16 mouse cellular contexts compared by ENCODE assay signal in genomic region chr3:69468280-69469008, GRCm38 (mm10).
DNase-seq lines count a peak whose midpoint lies in the region; ATAC-seq lines count a peak whose summit lies in the region.
"Had no signal": no experiment of that assay in that cellular context is flagged by ENCODE, and none has a peak within 500 bp of the region (broad histone marks: within the 10 kb centered on the region; RNA-seq: fewer than 3 reads in every experiment).

No protein-coding gene starts in this region.

- DNase-seq in frontal cortex, postnatal 36 days (ENCODE audit: low spot score in 2 of 2), result peak; percentile 37 to 66
- DNase-seq in frontal cortex, postnatal 10 days (ENCODE audit: low spot score in 2 of 2), result no peak
- no peak for DNase-seq in midbrain, embryonic 14.5 days
- DNase-seq in layer of hippocampus, adult 11-12 months (ENCODE audit: low spot score), result no peak
- DNase-seq in kidney, postnatal 14 days, result no peak
- no peak for DNase-seq in adrenal gland, postnatal 25 days
- DNase-seq: cerebellum, postnatal 10 days; heart, postnatal 4 days; kidney, adult 18-20 months; lung, postnatal 14 days; right cerebral cortex, postnatal 25 days; thymus, postnatal 4 days had no signal

- no peak overlapping the region for H3K27ac ChIP-seq in midbrain, embryonic 12.5 days (replicated peaks)
- no peak overlapping the region for H3K27ac ChIP-seq in midbrain, embryonic 14.5 days (replicated peaks; ENCODE audit: low read depth, low read length)
- H3K27ac ChIP-seq in embryonic facial prominence, embryonic 13.5 days, result no peak overlapping the region
- H3K27ac ChIP-seq: limb, embryonic 12.5 days; stomach, embryonic 15.5 days had no signal

- H3K36me3 ChIP-seq in midbrain, embryonic 12.5 days, result no peaks in the 10 kb centered on the region
- no peaks in the 10 kb centered on the region for H3K36me3 ChIP-seq in midbrain, embryonic 14.5 days (ENCODE audit: control insufficient read depth, insufficient read depth, low read length)
- H3K36me3 ChIP-seq in embryonic facial prominence, embryonic 13.5 days, result no peaks in the 10 kb centered on the region
- H3K36me3 ChIP-seq: limb, embryonic 12.5 days; stomach, embryonic 15.5 days had no signal

- H3K27me3 ChIP-seq in midbrain, embryonic 12.5 days, result no peaks in the 10 kb centered on the region
- H3K27me3 ChIP-seq in midbrain, embryonic 14.5 days (ENCODE audit: control insufficient read depth, insufficient read depth, low read length), result no peaks in the 10 kb centered on the region
- peaks cover 12% of the 10 kb centered on the region for H3K27me3 ChIP-seq in embryonic facial prominence, embryonic 13.5 days
- H3K27me3 ChIP-seq: limb, embryonic 12.5 days; stomach, embryonic 15.5 days had no signal

- WGBS in midbrain, embryonic 12.5 days, result 47% methylated on average over 9 of the region's 9 CpGs
- 45% methylated on average over 9 of the region's 9 CpGs for WGBS in midbrain, embryonic 14.5 days
- 15% methylated on average over 9 of the region's 9 CpGs for WGBS in embryonic facial prominence, embryonic 13.5 days

- 0 out of 2 replicates have a peak, but pooled peaks have one; percentile 20 for ATAC-seq in midbrain, embryonic 12.5 days (ENCODE audit: low FRiP score, low read depth)
- ATAC-seq in midbrain, embryonic 14.5 days (ENCODE audit: low FRiP score, low TSS enrichment), result no peak
- no peak for ATAC-seq in embryonic facial prominence, embryonic 13.5 days (ENCODE audit: insufficient number of reproducible peaks, insufficient read depth, low FRiP score, low TSS enrichment, low read depth)

- H3K9ac ChIP-seq in midbrain, embryonic 12.5 days (replicated peaks), result no peak overlapping the region
- H3K9ac ChIP-seq in midbrain, embryonic 14.5 days (replicated peaks; ENCODE audit: low read length), result no peak overlapping the region
- no peak overlapping the region for H3K9ac ChIP-seq in embryonic facial prominence, embryonic 13.5 days
- H3K9ac ChIP-seq: limb, embryonic 12.5 days; stomach, embryonic 15.5 days had no signal

- H3K4me2 ChIP-seq in midbrain, embryonic 12.5 days (replicated peaks), result no peak overlapping the region
- H3K4me2 ChIP-seq in midbrain, embryonic 14.5 days (ENCODE audit: low read length), result no peak overlapping the region
- H3K4me2 ChIP-seq in embryonic facial prominence, embryonic 13.5 days, result peak overlapping the region; percentile 19
- H3K4me2 ChIP-seq: limb, embryonic 12.5 days; stomach, embryonic 15.5 days had no signal

- no peak overlapping the region for H3K4me3 ChIP-seq in midbrain, embryonic 12.5 days
- no peak overlapping the region for H3K4me3 ChIP-seq in midbrain, embryonic 14.5 days (replicated peaks; ENCODE audit: low read depth, low read length)
- no peak overlapping the region for H3K4me3 ChIP-seq in embryonic facial prominence, embryonic 13.5 days
- H3K4me3 ChIP-seq: limb, embryonic 12.5 days; stomach, embryonic 15.5 days had no signal

- H3K4me1 ChIP-seq in midbrain, embryonic 12.5 days, result peaks cover 32% of the 10 kb centered on the region
- H3K4me1 ChIP-seq in midbrain, embryonic 14.5 days (ENCODE audit: control insufficient read depth, insufficient read depth, low read length), result peaks cover 14% of the 10 kb centered on the region
- H3K4me1 ChIP-seq in embryonic facial prominence, embryonic 13.5 days, result peaks cover 37% of the 10 kb centered on the region
- H3K4me1 ChIP-seq: stomach, embryonic 15.5 days had no signal

- no peaks in the 10 kb centered on the region for H3K9me3 ChIP-seq in midbrain, embryonic 12.5 days
- H3K9me3 ChIP-seq in midbrain, embryonic 14.5 days (ENCODE audit: control insufficient read depth, low read length), result no peaks in the 10 kb centered on the region
- H3K9me3 ChIP-seq in embryonic facial prominence, embryonic 13.5 days, result no peaks in the 10 kb centered on the region
- H3K9me3 ChIP-seq: limb, embryonic 12.5 days; stomach, embryonic 15.5 days had no signal

Comparison
In these comparisons a context has a peak if more than half of its experiments do, and no peak if none do; other contexts are left out.
1. DNase-seq: peak in frontal cortex, postnatal 36 days (2 of 2); none in frontal cortex, postnatal 10 days (0 of 2), midbrain, embryonic 14.5 days (single experiment), layer of hippocampus, adult 11-12 months (single experiment), kidney, postnatal 14 days (single experiment) and adrenal gland, postnatal 25 days (single experiment).